Mouse (Mus musculus) left cerebral cortex, postnatal 25 days (tissue): Measurements from ENCODE around the gene Nlk. TPM values are rescaled to one million over a fixed set of nuclear protein-coding genes. Genes with fewer than 3 reads are reported as not detected.
A peak's percentile ranks its signal among the peaks of the same experiment; 100 is the strongest.
"Not testable (repeated sequence)": the region's sequence is repeated elsewhere in the genome, so short reads cannot be mapped to it uniquely, and the experiment has no call there.

Source experiments
- DNase-seq, 2 experiments: peaks; one replicate each; pipeline ENCODE4 v3.0.0; 2022; ENCODE audit warnings: low spot score in 2 of 2, mixed read lengths in 1 of 2
- intact Hi-C: fragments of 180-260 bp; cut with DNase I; formaldehyde crosslinking; loops from one replicate; pipeline ENCODE4 v1.15.1; 2025
- total RNA-seq, 2 experiments: library from RNA; stranded (reverse); gene quantifications; 2 replicates each; pipeline ENCODE4 v1.2.3; 2021

Gene Nlk
- total RNA-seq, 2 experiments from 2014 or later = 113 to 115 TPM

DNA sequence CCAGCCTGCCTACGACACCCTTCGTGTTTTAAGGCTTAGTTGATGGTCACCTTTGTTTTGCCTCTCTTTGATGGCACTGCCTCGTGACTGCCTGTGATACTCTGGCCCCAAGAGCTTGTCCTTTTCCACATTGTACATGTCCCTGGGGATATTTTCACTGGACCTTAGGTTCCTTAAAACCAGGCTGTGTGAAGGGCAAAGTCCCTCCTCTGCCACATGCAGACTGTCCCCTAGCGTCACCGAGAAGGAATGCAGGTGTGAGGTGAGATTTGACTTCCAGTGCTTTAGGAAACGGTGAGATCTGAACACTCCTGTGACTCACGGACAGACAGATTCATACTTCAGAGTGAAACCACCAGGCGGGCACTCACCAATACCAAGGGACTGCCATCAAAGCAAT lies 139.9 kb downstream of the Nlk start:
- intact Hi-C loops = no loop called here
- DNase-seq = no peak

DNA sequence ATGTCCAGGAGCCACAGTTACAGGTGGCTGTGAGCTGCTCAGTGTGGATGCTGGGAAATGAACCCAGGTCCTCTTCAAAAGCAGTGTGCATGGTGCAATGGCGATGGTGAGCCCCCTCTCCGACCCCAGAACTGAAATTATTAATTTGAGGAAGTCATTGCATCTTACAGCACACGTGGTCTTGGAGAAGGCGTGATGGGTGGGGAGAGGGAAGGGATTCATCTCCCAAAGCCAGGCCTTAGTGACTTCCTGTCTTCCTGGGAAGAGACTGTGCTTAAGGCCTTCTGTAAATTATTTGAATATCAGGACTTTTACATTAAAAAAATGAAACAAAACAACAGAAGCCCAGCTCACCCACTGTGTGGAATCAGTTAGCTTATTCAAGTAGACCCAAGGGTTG lies 141.1 kb downstream of the Nlk start:
- intact Hi-C loops = no loop called here
- no peak for DNase-seq

DNA sequence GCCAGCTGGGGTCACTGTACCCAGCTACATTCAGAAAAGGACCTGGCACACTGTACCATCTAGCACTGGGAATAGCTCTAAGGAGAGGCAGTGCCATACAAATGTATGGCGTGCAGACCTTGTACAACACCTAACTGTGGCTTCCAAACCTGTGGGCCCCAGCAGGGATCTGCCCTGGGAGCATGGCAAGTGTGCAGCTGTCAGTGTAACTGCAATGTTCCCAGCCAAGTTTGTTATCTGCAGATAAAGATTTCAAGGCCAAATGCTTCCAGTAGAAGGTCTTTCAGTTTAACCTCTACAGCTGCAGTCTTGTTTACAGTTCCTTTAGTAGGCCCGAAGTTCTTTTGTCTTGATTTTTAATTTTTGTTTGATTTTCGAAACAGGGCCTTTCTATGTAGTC lies 141.6 kb downstream of the Nlk start:
- no peak for DNase-seq
- intact Hi-C loops = no loop called here

DNA sequence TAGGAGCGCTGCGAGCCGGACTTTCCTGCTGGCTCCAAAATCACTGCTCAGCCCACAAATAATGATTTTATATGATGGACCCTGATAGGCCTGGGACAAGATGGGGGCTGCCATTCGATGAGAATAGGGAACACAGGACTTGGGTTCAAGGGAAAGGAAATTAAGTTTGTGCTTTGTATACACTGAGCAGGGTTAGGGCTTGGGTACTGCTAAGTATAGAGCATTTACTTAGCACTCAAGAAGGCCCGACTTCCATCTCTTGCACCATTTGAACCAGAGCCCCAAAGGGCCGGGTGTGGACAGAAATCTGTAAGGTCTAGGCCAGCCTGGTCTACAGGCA lies 146.1 kb downstream of the Nlk start:
- intact Hi-C loops = no loop called here
- no peak for DNase-seq

DNA sequence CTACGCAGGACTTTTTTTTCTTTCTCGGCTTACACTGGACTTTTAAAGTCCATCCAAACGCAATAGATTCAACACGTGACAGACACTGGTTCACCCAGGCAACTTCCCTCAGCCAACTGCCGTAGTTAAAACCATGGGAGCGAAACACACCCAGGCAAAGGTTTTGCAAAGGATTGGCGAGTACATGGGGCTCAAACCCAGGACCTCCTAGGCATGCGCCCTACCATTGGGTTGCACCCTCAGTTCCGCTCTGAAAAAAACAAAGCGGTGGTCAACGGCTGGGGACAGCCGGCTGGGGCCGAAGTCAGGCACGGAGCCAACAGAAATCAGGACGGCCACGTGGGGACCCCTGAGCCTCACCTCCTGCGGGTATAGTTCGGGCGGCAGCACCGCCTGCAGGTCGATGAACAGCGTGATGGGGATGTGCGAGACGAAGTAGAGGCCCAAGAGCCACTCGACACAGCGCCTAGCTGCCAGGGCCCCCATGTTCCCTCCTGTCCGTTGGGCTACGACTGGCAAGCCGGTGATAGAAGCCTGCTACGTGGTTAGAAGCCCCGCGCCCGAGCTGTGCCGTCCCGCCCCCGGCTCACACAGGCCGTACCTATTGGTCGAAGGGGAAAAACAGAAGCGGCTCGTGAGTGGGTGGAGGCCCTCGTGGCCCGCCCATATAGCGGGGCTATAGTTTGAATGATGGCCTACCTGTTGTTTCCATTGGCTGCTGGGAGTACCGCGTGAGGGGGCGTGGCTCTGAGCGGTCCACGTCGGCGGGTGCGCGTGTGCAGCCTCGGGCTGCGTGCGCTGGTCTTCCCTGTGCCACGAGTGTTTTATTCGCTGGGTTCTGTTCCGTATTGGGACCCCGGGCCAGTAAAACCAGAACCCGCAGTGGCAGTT lies 146.8 kb downstream of the Nlk start, which contains the start of gene Tmem97:
Gene Tmem97 (minus strand): TSS at position 610 of the 891 bp plus-strand sequence.
- intact Hi-C loops = loop anchor here (1.0 kb wide), 1 partner anchor 14 kb away; the partner anchor contains the start of genes Ift20 and Tnfaip1
- peak; percentile 96 to 99 for DNase-seq

DNA sequence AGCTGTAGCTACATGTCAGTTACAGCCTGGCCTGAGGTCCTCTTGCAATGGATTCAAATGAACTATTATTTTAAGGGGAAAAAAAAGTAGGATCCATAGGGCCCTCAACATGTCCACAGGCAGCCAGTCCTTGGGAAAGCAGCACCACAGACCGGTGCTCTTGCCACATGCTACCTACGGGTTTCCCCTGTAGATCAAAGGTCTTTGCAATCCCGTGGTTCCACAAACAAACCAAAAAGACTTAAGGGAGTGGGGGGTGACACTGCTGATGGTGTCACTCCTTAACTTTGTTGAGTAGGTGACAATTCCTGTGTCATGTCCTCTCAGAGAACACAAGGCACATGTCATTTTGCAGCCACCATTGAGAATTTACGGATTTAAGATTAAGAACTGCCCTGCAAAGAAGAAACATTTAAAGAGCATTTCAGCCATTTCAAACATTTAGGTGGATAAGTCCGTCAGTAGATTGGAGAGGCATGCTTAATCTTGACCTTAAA lies 147.6 kb downstream of the Nlk start:
- DNase-seq = no peak
- intact Hi-C loops = no loop called here

DNA sequence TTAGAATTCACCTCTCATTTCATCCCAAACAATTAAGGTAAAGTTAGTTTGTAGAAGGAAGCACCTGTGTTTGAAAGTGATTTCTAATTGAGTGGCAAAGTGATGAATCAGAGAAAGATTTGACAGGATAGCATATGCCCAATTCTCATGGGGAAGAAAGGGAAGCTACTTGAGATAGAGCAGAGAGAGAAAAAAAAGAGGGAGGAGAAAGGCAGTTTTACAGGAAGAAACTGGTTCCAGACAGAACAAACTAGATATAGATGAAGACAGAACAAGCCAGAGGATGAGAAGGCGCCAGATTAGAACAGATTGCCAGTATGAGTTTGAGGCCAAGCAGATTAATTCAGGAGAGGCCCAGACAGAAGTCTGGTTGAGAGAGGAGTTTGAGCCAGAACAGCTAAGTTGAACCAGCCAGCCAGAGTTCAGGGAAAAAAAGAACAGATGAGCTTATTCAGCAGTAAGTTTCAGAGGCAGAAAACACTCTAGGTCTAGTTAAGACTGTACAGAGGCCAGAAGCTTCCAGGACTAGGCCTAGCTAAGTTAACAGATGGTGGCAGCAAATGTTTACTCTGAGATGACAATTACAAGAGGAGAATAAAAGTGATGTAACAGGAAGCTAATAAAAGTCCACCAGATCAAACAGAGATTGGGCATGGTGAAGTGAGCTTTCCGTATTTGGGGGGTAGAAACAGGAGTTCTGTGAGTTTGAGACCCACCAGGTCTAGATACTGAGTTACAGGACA lies 149.3 kb downstream of the Nlk start:
- intact Hi-C loops = no loop called here
- DNase-seq = no peak

DNA sequence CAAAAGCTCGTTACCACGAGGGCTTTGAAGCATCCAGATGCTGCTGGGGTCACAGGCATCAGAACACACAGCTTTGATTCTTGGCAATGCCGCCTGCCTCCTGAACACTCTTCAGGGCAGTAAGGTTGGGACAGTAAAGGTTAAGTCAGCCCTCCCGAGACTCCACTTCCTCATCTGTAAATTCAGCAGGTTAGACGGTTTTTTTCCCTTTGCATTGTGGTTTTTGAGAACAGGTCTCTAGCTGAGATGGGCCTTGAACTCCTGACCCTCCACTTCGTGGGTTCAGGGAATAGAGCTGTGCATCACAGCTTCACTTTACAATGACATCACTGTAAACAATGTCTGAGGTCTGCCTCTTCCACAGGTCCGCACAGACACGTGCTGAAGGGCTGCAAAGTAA lies 152.0 kb downstream of the Nlk start:
- no peak for DNase-seq
- intact Hi-C loops = no loop called here

DNA sequence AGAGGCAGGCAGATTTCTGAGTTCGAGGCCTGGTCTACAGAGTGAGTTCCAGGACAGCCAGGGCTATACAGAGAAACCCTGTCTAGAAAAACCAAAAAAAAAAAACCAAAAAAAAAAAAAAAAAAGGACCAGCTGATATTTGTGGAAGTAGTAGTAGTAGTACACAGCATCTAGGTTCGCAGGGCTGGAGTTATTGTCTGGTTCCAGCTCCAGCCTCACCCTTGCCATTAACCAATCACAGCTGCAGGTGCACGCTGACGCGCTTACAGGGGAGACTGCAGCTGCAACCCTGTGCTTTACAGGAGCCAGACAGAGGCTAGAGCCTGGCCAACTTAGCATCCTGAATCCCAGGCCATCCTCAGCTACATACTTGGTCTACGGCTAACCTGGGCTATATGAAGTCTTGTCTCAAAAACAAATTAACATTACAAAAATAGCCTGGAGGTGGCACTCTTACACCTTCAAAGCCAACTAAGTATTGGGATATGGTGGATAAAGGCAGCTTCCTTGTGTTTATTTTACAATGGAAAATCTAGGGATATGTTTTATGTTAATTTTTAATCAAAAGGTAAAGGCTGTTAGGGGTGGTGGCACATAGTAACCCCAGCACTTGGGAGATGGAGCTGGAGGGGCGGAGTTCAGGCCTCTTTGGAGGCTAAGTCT lies 152.6 kb downstream of the Nlk start:
- intact Hi-C loops = no loop called here
- no peak for DNase-seq

DNA sequence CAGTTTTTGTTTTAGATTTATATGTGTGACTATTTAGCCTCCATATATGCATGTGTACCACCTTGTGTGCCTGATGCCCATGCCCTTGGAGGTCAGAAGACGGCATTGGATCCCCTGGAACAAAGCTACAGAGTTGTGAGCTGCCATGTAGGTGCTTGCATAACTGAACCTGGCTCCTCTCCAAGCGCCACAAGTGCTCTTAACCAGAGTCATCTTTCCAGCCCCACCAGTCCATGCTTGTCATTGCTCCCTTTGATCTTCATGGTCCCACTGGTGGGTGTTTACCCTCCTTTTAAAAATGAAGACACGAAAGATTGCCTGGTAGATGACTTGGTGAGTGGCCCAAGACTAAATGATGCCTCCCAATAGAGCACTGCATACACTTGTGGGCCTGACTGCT lies 156.8 kb downstream of the Nlk start:
- intact Hi-C loops = no loop called here
- DNase-seq = no peak

DNA sequence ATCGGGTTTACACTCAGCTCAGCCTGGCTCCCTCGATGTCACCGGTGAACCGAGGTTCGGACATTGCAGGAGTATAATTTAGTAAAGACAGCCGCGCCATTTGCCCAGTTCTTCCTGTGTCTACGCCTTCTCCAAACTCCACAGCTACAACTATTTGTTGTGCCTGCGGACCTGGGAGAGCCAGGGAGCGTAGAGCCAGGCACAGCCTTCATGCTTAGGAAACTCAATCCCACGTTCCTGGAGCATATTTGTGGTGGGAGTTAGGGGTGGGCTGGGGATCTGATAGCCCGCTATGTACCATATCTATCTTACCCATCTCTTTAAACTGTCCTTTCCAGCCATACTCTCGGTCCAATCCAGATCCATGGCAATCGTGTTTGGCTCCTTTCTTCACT lies 160.5 kb downstream of the Nlk start:
- no peak for DNase-seq
- intact Hi-C loops = loop anchor here (1.0 kb wide), 2 partner anchors 14 to 24 kb away; partner anchors contain the start of genes Poldip2, Tmem199 and Tmem97

DNA sequence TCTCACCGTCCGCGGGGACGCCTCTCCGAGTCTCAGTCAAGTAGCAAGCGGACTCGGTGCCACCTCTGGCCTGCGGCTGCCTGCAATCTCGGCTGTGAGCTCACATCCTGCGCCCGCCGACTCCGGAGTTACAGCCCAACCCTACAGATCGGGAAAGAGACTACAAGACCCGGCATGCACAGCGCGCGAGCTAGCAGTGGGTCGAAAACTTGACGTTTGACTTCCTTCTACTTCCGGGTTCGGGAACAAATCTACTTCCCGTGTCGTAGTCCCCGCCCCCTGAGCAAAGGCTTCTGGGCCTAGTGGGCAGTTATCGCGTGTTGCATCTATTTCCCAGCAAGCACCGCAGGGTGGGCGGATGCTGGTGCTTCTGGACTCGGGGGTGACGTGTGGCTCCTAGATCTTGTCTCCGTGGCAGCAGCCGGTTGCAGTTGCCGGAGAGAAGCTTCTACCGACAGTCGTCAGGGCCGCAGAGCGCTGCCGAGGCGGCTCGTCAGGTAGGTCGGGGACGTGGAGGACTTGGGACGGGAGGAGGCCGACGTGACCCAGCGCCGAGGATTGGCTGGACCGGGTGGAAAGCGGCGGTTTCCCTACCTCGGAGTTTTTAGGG lies 161.0 kb downstream of the Nlk start, which contains the start of the genes Tnfaip1 and Ift20:
Gene Tnfaip1 (minus strand): TSS at position 253 of the 610 bp plus-strand sequence.
Gene Ift20 (plus strand): TSS at position 282 of the 610 bp plus-strand sequence.
- DNase-seq = peak; percentile 97 to 100
- intact Hi-C loops = loop anchor here (1.0 kb wide), 2 partner anchors 14 to 24 kb away; partner anchors contain the start of genes Poldip2, Tmem199 and Tmem97

DNA sequence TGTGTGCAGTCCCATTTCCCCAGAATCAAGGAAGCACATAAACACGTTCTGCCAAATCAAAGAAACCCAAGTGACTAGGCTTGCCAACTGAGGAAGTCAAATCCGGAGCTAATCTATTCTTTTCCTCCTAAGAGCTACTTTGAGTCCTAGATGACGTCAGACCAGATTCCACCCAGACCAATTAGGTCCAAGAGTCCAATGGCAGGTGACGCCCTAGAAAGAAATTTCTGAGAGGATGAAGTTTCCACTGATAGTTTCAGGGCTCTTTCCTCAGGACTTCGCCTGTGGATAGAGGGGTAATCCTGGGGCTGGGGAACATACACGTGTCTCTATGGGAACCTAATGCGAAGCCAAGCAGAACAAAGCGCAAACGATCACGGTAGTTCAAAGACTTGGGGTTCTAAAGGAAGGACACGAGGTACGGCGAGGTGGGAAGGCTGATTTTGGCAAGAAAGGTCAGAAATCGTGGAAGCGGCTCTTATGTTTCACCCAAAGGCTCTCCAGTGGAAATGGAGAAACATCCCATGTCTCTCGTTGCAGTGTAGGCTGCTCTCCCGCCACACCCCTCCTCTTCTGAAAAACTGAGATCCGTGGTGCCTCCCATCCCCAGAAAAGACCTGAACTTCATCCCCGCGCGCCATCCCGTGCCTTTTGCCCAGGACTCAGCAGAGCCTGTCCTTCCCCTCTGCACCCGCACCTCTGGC lies 161.6 kb downstream of the Nlk start:
- intact Hi-C loops = loop anchor here (1.0 kb wide), 2 partner anchors 15 to 23 kb away; partner anchors contain the start of genes Poldip2, Tmem199 and Tmem97
- DNase-seq = peak in 1 of 2 experiments; percentile 39

DNA sequence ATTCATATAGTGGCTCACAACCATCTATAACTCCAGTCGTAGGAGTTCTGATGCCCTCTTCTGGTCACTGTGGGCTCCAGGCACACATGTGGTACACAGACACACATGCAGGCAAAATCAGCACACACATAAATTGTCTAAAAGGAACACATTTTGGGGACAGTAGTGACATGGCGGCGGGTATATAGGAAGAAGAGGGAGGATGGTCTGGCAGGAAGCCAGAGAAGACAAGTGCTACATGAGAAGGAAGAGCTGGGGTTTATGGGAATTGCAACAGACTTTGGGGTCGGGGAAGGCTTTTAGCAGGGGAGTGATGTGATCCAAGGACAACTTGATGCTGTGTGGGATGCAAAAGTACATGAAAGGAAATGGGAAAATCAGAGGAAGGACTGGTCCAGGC lies 162.7 kb downstream of the Nlk start:
- intact Hi-C loops = no loop called here
- DNase-seq = no peak

DNA sequence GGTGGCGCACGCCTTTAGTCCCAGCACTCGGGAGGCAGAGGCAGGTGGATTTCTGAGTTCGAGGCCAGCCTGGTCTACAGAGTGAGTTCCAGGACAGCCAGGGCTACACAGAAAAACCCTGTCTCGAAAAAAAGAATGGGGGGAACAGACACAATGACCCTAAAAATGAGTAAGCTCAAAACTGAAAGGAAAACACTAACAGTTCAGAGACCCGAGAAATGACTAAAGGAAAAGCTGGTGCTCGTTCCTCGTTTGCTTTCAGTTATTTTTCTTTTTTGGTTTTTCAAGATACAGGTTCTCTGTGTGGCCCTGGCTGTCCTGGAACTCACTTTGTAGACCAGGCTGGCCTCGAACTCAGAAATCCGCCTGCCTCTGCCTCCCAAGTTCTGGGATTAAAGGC lies 165.7 kb downstream of the Nlk start:
- DNase-seq, intact Hi-C loops: not testable (repeated sequence)

DNA sequence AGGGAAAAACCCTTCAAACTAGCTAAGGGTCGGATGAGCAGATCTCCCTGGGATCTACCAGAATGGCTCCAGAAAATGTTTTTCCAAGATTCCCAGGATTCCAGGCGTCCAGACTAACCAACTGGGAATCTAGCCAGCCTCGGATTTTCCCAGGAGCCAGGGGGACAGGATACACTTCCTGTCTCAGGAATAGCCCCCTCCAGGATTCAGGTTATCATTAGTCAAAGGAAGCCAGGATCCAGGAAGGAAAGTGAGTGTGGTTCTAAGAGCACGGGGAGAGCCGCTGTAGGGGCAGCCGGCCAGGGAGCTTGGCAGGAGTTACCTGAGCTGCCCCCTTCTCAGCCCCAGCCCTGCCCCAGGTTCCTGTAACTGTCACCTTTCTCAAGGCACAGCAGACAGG lies 166.1 kb downstream of the Nlk start:
- no peak for DNase-seq
- intact Hi-C loops = no loop called here

DNA sequence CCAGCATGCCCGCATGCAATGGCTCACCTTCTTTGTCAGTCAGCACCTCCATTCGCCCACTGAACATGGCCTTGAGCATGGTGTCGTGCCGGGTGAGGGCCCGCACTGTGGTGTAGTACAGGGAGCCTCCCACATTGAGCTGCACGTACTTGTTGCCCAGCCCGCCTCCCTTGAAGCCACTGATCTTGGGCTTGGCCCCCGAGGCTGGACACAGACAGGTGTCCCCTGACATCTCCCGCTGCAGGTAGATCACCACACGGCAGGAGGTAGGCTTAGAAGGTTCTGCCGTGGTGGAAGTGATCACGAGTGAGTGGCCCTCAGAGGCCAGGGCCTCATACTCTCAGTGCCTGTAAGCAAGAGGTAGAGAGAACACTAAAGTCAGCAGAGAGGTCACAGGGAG lies 167.2 kb downstream of the Nlk start:
- intact Hi-C loops = no loop called here
- no peak for DNase-seq

DNA sequence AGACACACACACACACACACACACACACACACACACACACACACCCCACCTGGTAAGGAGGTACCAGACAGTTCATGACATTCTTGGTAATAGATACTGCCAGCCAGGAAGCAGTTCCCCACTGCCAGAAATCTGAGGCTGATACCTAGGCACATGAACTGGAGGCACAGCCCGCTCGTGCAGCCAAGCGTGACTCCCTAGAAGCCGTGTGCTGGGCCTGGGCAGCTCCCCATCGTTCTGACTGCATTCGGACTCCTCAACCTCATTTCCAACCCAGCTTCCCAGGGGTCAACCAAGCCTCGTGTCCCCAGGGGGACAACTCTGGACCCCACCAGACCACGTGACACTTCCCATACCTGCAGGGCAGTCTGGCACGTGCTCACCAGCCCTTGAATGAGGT lies 168.5 kb downstream of the Nlk start:
- DNase-seq = no peak
- intact Hi-C loops = no loop called here

DNA sequence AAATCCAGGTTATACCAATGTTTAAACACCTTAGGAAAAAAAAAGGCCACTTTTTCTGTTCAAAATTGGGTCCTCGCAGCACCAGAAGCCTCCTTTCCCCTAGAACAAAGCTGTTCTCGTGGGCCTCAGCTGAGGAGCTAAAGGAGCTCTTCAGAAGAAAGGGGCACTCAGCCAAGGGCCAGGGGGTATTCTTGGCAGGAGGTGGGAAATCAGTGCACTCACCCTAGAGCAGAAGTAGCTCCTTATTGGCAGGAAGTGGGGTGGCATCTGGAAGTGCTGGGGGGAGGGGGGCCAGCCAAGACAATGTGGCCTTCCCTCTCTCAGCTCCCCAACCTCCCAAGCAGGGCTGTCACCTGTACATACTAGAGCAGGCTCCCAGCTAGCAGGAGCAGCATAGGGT lies 172.3 kb downstream of the Nlk start:
- intact Hi-C loops = no loop called here
- no peak for DNase-seq
